Mouse (Mus musculus): ENCODE measurements around the gene Iba57. TPM values are rescaled to one million over a fixed set of nuclear protein-coding genes. Genes with fewer than 3 reads are reported as not detected.

Gene Iba57
- polyA plus RNA-seq, 1 experiment from 2014 or later: 5.5 TPM

GRCm38 (mm10) chr11:59131348-59131919 is 32.1 kb downstream of the Iba57 start:
- no peak for DNase-seq (ENCODE audit: low spot score)
- TF ChIP-seq CTCF (IDR thresholded peaks at IDR 0.05; ENCODE audit: low read depth): no peak
- H3K36me3 ChIP-seq (ENCODE audit: control insufficient read depth, insufficient read depth, low read length): no peaks in the 10 kb centered on the region
- WGBS: 70% methylated on average over 18 of the region's 18 CpGs
- H3K27me3 ChIP-seq (ENCODE audit: control insufficient read depth, insufficient read depth, low read length): peaks cover 14% of the 10 kb centered on the region; the same call in 1 of the 2 replicates
- H3K4me1 ChIP-seq (replicated peaks; ENCODE audit: control insufficient read depth, insufficient read depth): no peaks in the 10 kb centered on the region
- no peak overlapping the region for H3K9ac ChIP-seq (ENCODE audit: low read length)
- no peak for ATAC-seq (ENCODE audit: low FRiP score, low TSS enrichment)
- no peak overlapping the region for H3K4me2 ChIP-seq (replicated peaks; ENCODE audit: low read depth)
- H3K4me3 ChIP-seq (ENCODE audit: low read depth, low read length): no peak overlapping the region
- no peak overlapping the region for H3K27ac ChIP-seq (replicated peaks)
- no peaks in the 10 kb centered on the region for H3K9me3 ChIP-seq (ENCODE audit: control insufficient read depth, low read length)

DNA sequence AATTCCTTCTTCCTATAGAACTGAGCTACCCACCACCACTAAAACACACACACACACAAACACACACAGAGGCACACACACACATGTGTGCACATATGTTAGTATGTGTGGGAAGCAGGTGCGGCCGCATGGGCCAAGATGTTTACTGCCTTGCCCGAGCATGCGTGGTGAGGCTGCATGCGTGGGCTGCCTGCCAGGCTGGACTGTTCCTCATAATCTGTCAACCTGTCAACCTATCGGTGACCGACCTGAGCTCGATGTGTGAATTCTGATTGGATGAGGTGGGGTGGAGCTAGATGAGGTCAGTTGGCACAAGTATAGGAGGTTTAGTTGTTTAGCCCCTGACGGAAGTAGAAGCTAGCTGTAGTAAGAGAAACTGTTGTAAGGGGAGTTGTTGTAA is 32.8 kb downstream of the Iba57 start:
- Histone ChIP-seq H3K27me3 (ENCODE audit: control insufficient read depth, insufficient read depth, low read length) (peaks cover 8% of the 10 kb centered on the region; the same call in 1 of the 2 replicates), H3K27ac (replicated peaks) (no peak overlapping the region), H3K36me3 (ENCODE audit: control insufficient read depth, insufficient read depth, low read length) (no peaks in the 10 kb centered on the region), H3K4me3 (ENCODE audit: low read depth, low read length) (no peak overlapping the region), H3K9me3 (ENCODE audit: control insufficient read depth, low read length) (no peaks in the 10 kb centered on the region), H3K4me2 (replicated peaks; ENCODE audit: low read depth) (no peak overlapping the region), H3K9ac (ENCODE audit: low read length) (no peak overlapping the region), H3K4me1 (replicated peaks; ENCODE audit: control insufficient read depth, insufficient read depth) (no peaks in the 10 kb centered on the region)
- WGBS: 65% methylated on average over 9 of the region's 9 CpGs
- no peak for TF ChIP-seq EP300 (optimal IDR thresholded peaks at IDR 0.05)
- no peak for TF ChIP-seq CTCF (IDR thresholded peaks at IDR 0.05; ENCODE audit: low read depth)
- DNase-seq (ENCODE audit: low spot score): peak; percentile 51
- ATAC-seq (ENCODE audit: low FRiP score, low TSS enrichment): no peak

DNA sequence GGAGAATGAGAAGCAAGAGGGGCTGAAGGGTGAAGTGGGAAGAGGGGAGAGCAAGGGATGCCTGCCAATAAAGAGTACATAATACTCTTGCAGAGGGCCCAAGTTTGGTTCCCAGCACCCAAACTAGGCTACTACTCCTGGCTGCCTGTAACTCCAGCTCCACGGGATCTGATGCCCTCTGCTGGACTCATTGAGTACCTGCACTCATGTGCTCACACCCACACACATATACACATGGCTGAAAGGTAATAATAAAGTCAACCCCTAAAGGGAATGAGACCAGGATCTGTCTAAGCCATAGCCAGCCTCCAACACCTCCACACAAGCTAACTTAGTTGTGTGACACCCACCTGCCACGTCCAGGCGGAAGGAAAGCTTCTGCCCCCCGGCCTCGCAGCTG is 57.6 kb downstream of the Iba57 start:
- H3K36me3 ChIP-seq (ENCODE audit: control insufficient read depth, insufficient read depth, low read length): no peaks in the 10 kb centered on the region
- no peak overlapping the region for H3K27ac ChIP-seq (replicated peaks)
- ATAC-seq (ENCODE audit: low FRiP score, low TSS enrichment): no peak
- H3K9me3 ChIP-seq (ENCODE audit: control insufficient read depth, low read length): no peaks in the 10 kb centered on the region
- no peak overlapping the region for H3K4me3 ChIP-seq (ENCODE audit: low read depth, low read length)
- DNase-seq (ENCODE audit: low spot score): no peak
- TF ChIP-seq CTCF (IDR thresholded peaks at IDR 0.05; ENCODE audit: low read depth) (peak; percentile 16; the same call in 1 of the 2 replicates), EP300 (optimal IDR thresholded peaks at IDR 0.05) (no peak)
- no peak overlapping the region for H3K4me2 ChIP-seq (replicated peaks; ENCODE audit: low read depth)
- H3K27me3 ChIP-seq (ENCODE audit: control insufficient read depth, insufficient read depth, low read length): no peaks in the 10 kb centered on the region
- no peaks in the 10 kb centered on the region for H3K4me1 ChIP-seq (replicated peaks; ENCODE audit: control insufficient read depth, insufficient read depth)
- WGBS: 93% methylated on average over 5 of the region's 5 CpGs
- H3K9ac ChIP-seq (ENCODE audit: low read length): no peak overlapping the region

Other genes starting within 250 kb of the Iba57 start
- 0.04 TPM in 1 of 2 replicates, not detected in the other for gene Btnl10, start 245.8 kb downstream of the Iba57 start, polyA plus RNA-seq (2015; fragmentation: Nextera tagmentation; extraction: Ambion mirVana)
- gene Rnf187, start 224.8 kb downstream of the Iba57 start, polyA plus RNA-seq (2015; fragmentation: Nextera tagmentation; extraction: Ambion mirVana): 136 and 140 TPM in 2 replicates
- 7.5 and 8.9 TPM in 2 replicates for gene Hist3h2ba, start 214.8 kb downstream of the Iba57 start, polyA plus RNA-seq (2015; fragmentation: Nextera tagmentation; extraction: Ambion mirVana)
- gene Hist3h2a, start 209.1 kb downstream of the Iba57 start, polyA plus RNA-seq (2015; fragmentation: Nextera tagmentation; extraction: Ambion mirVana): 18.7 and 19.1 TPM in 2 replicates
- 0.05 and 0.08 TPM in 2 replicates for gene Trim17, start 209.1 kb downstream of the Iba57 start, polyA plus RNA-seq (2015; fragmentation: Nextera tagmentation; extraction: Ambion mirVana)
- 9.9 and 11.0 TPM in 2 replicates for gene Trim11, start 185.6 kb downstream of the Iba57 start, polyA plus RNA-seq (2015; fragmentation: Nextera tagmentation; extraction: Ambion mirVana)
- 0.24 and 0.28 TPM in 2 replicates for gene Obscn, start 27.3 kb downstream of the Iba57 start, polyA plus RNA-seq (2015; fragmentation: Nextera tagmentation; extraction: Ambion mirVana)
- 2.1 and 2.4 TPM in 2 replicates for gene Gjc2, start 19.5 kb upstream of the Iba57 start, polyA plus RNA-seq (2015; fragmentation: Nextera tagmentation; extraction: Ambion mirVana)
- 176 and 182 TPM in 2 replicates for gene Guk1, start 28.5 kb upstream of the Iba57 start, polyA plus RNA-seq (2015; fragmentation: Nextera tagmentation; extraction: Ambion mirVana)
- 90.3 and 90.9 TPM in 2 replicates for gene Mrpl55, start 38.7 kb upstream of the Iba57 start, polyA plus RNA-seq (2015; fragmentation: Nextera tagmentation; extraction: Ambion mirVana)
- 21.3 and 21.5 TPM in 2 replicates for gene 2310033P09Rik, start 44.6 kb upstream of the Iba57 start, polyA plus RNA-seq (2015; fragmentation: Nextera tagmentation; extraction: Ambion mirVana)
- 536 and 549 TPM in 2 replicates for gene Arf1, start 64.5 kb upstream of the Iba57 start, polyA plus RNA-seq (2015; fragmentation: Nextera tagmentation; extraction: Ambion mirVana)
- 2.0 and 2.5 TPM in 2 replicates for gene Wnt3a, start 127.0 kb upstream of the Iba57 start, polyA plus RNA-seq (2015; fragmentation: Nextera tagmentation; extraction: Ambion mirVana)
- gene Wnt9a, start 143.2 kb upstream of the Iba57 start, polyA plus RNA-seq (2015; fragmentation: Nextera tagmentation; extraction: Ambion mirVana): 2.3 and 2.8 TPM in 2 replicates
- gene Prss38, start 211.9 kb upstream of the Iba57 start, polyA plus RNA-seq (2015; fragmentation: Nextera tagmentation; extraction: Ambion mirVana): 0.07 TPM in 1 of 2 replicates, not detected in the other

Measured in stomach, postnatal 0 days (tissue).